Comparison of ENCODE assay signal across 8 mouse cellular contexts in genomic region chr4:128971065-128971694, GRCm38 (mm10). TPM values are rescaled to one million over a fixed set of nuclear protein-coding genes. Genes with fewer than 3 reads are reported as not detected.
DNase-seq lines count a peak whose midpoint lies in the region; ATAC-seq lines count a peak whose summit lies in the region.

No protein-coding gene starts in this region.

- H3K4me1 ChIP-seq in midbrain, embryonic 10.5 days: peaks cover 11% of the 10 kb centered on the region
- H3K4me1 ChIP-seq in midbrain, embryonic 15.5 days: peaks cover 14% of the 10 kb centered on the region
- H3K4me1 ChIP-seq in forebrain, embryonic 12.5 days: peaks cover 10% of the 10 kb centered on the region
- H3K4me1 ChIP-seq in limb, embryonic 13.5 days: 0 out of 2 replicates have a peak, but pooled peaks cover 9% of the 10 kb centered on the region

- no peak overlapping the region for H3K4me2 ChIP-seq in midbrain, embryonic 15.5 days
- no peak overlapping the region for H3K4me2 ChIP-seq in forebrain, embryonic 12.5 days
- H3K4me2 ChIP-seq in limb, embryonic 13.5 days (replicated peaks): no peak overlapping the region

- WGBS in midbrain, embryonic 10.5 days: 46% methylated on average over 14 of the region's 14 CpGs
- WGBS in midbrain, embryonic 15.5 days: 44% methylated on average over 14 of the region's 14 CpGs
- WGBS in forebrain, embryonic 12.5 days: 43% methylated on average over 14 of the region's 14 CpGs
- 39% methylated on average over 14 of the region's 14 CpGs for WGBS in limb, embryonic 13.5 days

- DNase-seq in midbrain, embryonic 10.5 days (ENCODE audit: low spot score): peak; percentile 71
- DNase-seq in c-Kit-positive CD71-negative TER-119-negative erythroid progenitor cells, embryonic 14.5 days (ENCODE audit: low read depth): peak; percentile 80
- DNase-seq in neural tube, embryonic 10.5 days (ENCODE audit: extremely low spot score, low spot score): peak; percentile 75
- peak; percentile 79 for DNase-seq in thymus, postnatal 0 days (ENCODE audit: low spot score)

- H3K9me3 ChIP-seq in midbrain, embryonic 10.5 days (replicated peaks): no peaks in the 10 kb centered on the region
- H3K9me3 ChIP-seq in midbrain, embryonic 15.5 days: no peaks in the 10 kb centered on the region
- no peaks in the 10 kb centered on the region for H3K9me3 ChIP-seq in forebrain, embryonic 12.5 days
- H3K9me3 ChIP-seq in limb, embryonic 13.5 days: no peaks in the 10 kb centered on the region

- ATAC-seq in midbrain, embryonic 15.5 days (replicated peaks): no peak
- peak; percentile 49 for ATAC-seq in forebrain, embryonic 12.5 days (ENCODE audit: low FRiP score)
- ATAC-seq in inflammation-experienced regulatory T-cells, adult 6 months: peak; percentile 83
- ATAC-seq in limb, embryonic 13.5 days (ENCODE audit: low FRiP score, low read depth): peak; percentile 11; the same call in 1 of the 2 replicates

- no peak overlapping the region for H3K27ac ChIP-seq in midbrain, embryonic 10.5 days (replicated peaks)
- no peak overlapping the region for H3K27ac ChIP-seq in midbrain, embryonic 15.5 days
- H3K27ac ChIP-seq in forebrain, embryonic 12.5 days: no peak overlapping the region
- H3K27ac ChIP-seq in limb, embryonic 13.5 days: no peak overlapping the region

- 0 out of 2 replicates have a peak, but pooled peaks cover 5% of the 10 kb centered on the region for H3K27me3 ChIP-seq in midbrain, embryonic 10.5 days (ENCODE audit: low read depth, poor library complexity, severe bottlenecking)
- H3K27me3 ChIP-seq in midbrain, embryonic 15.5 days (replicated peaks): no peaks in the 10 kb centered on the region
- peaks cover 4% of the 10 kb centered on the region; the same call in 1 of the 2 replicates for H3K27me3 ChIP-seq in forebrain, embryonic 12.5 days
- no peaks in the 10 kb centered on the region for H3K27me3 ChIP-seq in limb, embryonic 13.5 days

- H3K36me3 ChIP-seq in midbrain, embryonic 10.5 days: no peaks in the 10 kb centered on the region
- no peaks in the 10 kb centered on the region for H3K36me3 ChIP-seq in midbrain, embryonic 15.5 days (replicated peaks)
- no peaks in the 10 kb centered on the region for H3K36me3 ChIP-seq in forebrain, embryonic 12.5 days (replicated peaks)
- H3K36me3 ChIP-seq in limb, embryonic 13.5 days: no peaks in the 10 kb centered on the region

- no peak overlapping the region for H3K9ac ChIP-seq in midbrain, embryonic 15.5 days
- H3K9ac ChIP-seq in forebrain, embryonic 12.5 days: no peak overlapping the region
- H3K9ac ChIP-seq in limb, embryonic 13.5 days: no peak overlapping the region

- no peak overlapping the region for H3K4me3 ChIP-seq in midbrain, embryonic 10.5 days
- no peak overlapping the region for H3K4me3 ChIP-seq in midbrain, embryonic 15.5 days
- no peak overlapping the region for H3K4me3 ChIP-seq in forebrain, embryonic 12.5 days (replicated peaks)
- H3K4me3 ChIP-seq in limb, embryonic 13.5 days: no peak overlapping the region

RNA-seq across cellular contexts. Expression of gene Azin2, which starts 8.9 kb away (rescaled TPM):
- polyA plus RNA-seq in midbrain, embryonic 10.5 days (2016; fragmentation: Nextera tagmentation; extraction: Ambion mirVana): 11.1 and 14.9 TPM in 2 replicates
- polyA plus RNA-seq in midbrain, embryonic 15.5 days (2015; fragmentation: Nextera tagmentation; extraction: Ambion mirVana): 19.1 and 23.2 TPM in 2 replicates
- polyA plus RNA-seq in forebrain, embryonic 12.5 days (2016; fragmentation: Nextera tagmentation; extraction: Ambion mirVana): 12.0 and 15.0 TPM in 2 replicates
- polyA plus RNA-seq in inflammation-experienced regulatory T-cells, adult 6 months (2017; shearing (Covaris generic)): under 1 TPM in 1 of 3 experiments, not detected in 2; 0.19 TPM
- 31.9 and 32.3 TPM in 2 replicates for polyA plus RNA-seq in limb, embryonic 13.5 days (2015; fragmentation: Nextera tagmentation; extraction: Ambion mirVana)
- polyA plus RNA-seq in thymus, postnatal 0 days (2015; fragmentation: Nextera tagmentation; extraction: Ambion mirVana): 7.1 and 9.2 TPM in 2 replicates

RNA-seq across cellular contexts. Expression of gene Ak2, which starts 20.6 kb away (rescaled TPM):
- 187 and 205 TPM in 2 replicates for polyA plus RNA-seq in midbrain, embryonic 10.5 days (2016; fragmentation: Nextera tagmentation; extraction: Ambion mirVana)
- 82.4 and 83.2 TPM in 2 replicates for polyA plus RNA-seq in midbrain, embryonic 15.5 days (2015; fragmentation: Nextera tagmentation; extraction: Ambion mirVana)
- polyA plus RNA-seq in forebrain, embryonic 12.5 days (2016; fragmentation: Nextera tagmentation; extraction: Ambion mirVana): 162 and 173 TPM in 2 replicates
- 100 to 1,000 TPM in 1 of 3 experiments, 10 to 100 TPM in 2; 70.4 to 117 (median 80.5) TPM for polyA plus RNA-seq in inflammation-experienced regulatory T-cells, adult 6 months (2017; shearing (Covaris generic))
- polyA plus RNA-seq in limb, embryonic 13.5 days (2015; fragmentation: Nextera tagmentation; extraction: Ambion mirVana): 215 and 216 TPM in 2 replicates
- polyA plus RNA-seq in thymus, postnatal 0 days (2015; fragmentation: Nextera tagmentation; extraction: Ambion mirVana): 208 and 209 TPM in 2 replicates
